Mouse (Mus musculus) ES-E14 (cell line): Measurements from ENCODE around the gene H13.

Experiments
- MAFK ChIP-seq: IDR thresholded peaks from 2 replicates; pipeline ENCODE4 v1.6.1; 2014; ENCODE audit warnings: mild to moderate bottlenecking, low read depth, low read length, inconsistent platforms; ENCODE audit not compliant: insufficient read depth
- ZNF384 ChIP-seq: IDR thresholded peaks from 2 replicates; pipeline ENCODE4 v1.6.1; 2012; ENCODE audit warnings: low read depth, low read length, inconsistent platforms

- TF ChIP-seq MAFK, result no peak
- TF ChIP-seq ZNF384, result no peak
Measured at GRCm38 (mm10) chr2:152725178-152725750, 56.0 kb downstream of the H13 start.
